Mouse (Mus musculus): Measurements from ENCODE around the gene Hebp1.

- TF ChIP-seq CTCF (IDR thresholded peaks at IDR 0.05; ENCODE audit: extremely low read depth, insufficient read length, insufficient replicate concordance, low read depth, low read length) (no peak), POLR2A (IDR thresholded peaks at IDR 0.05; ENCODE audit: low read depth, low read length) (no peak)
These were observed 1.1 kb downstream of the Hebp1 start for GRCm38 (mm10) chr6:135196707-135197106.
